In the genomic region with DNA sequence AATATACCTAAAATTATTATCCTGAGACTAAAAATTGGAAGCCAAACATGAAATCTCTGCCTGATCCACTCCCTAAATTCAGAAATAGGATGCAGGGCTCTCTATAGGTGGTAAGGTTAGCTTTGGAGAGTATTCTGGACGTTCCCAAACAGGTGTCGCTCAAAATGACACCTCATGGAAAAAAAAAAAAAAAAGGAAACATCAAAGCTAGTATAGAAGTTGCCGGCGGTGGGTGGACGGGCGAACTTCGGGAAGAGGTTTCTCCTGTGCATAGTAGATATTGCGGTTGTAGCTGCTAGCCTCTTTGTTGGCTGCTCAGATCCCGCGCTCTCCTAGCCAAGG, we compare ENCODE assay signal across 8 mouse cellular contexts. TPM values are rescaled to one million over a fixed set of nuclear protein-coding genes. Genes with fewer than 3 reads are reported as not detected.
A peak's percentile ranks its signal among the peaks of the same experiment; 100 is the strongest.
DNase-seq lines count a peak whose midpoint lies in the region; ATAC-seq and TF ChIP-seq lines count a peak whose summit lies in the region.

No protein-coding gene starts in this region.

- no peak for DNase-seq in heart, postnatal 14 days
- no peak for DNase-seq in ES-E14 (ENCODE audit: low read depth, low spot score)
- DNase-seq in forebrain, postnatal 0 days, result no peak
- DNase-seq in right cerebral cortex, postnatal 25 days, result no peak
- DNase-seq in frontal cortex, postnatal 36 days (ENCODE audit: low spot score in 2 of 2), result no peak
- no peak for DNase-seq in adrenal gland, adult 2 months

- H3K79me2 ChIP-seq in macrophage (ENCODE audit: inconsistent target), result no peaks in the 10 kb centered on the region

- H3K4me2 ChIP-seq in heart, embryonic 14.5 days (ENCODE audit: low read length), result peak overlapping the region; percentile 74
- peak overlapping the region; percentile 58 for H3K4me2 ChIP-seq in forebrain, postnatal 0 days (ENCODE audit: low read depth)

- H3K9me3 ChIP-seq in heart, embryonic 14.5 days (ENCODE audit: control insufficient read depth, low read length), result no peaks in the 10 kb centered on the region
- H3K9me3 ChIP-seq in ES-E14 (ENCODE audit: control insufficient read depth, insufficient read depth, low read depth, low read length), result no peaks in the 10 kb centered on the region
- no peaks in the 10 kb centered on the region for H3K9me3 ChIP-seq in forebrain, postnatal 0 days (ENCODE audit: low read length)

- no peaks in the 10 kb centered on the region for H3K36me3 ChIP-seq in heart, embryonic 14.5 days (ENCODE audit: control insufficient read depth, insufficient read depth, low read length)
- H3K36me3 ChIP-seq in ES-E14 (ENCODE audit: control insufficient read depth, insufficient read depth, low read length, poor library complexity, severe bottlenecking) (no peaks in the 10 kb centered on the region), macrophage (ENCODE audit: inconsistent target) (no peaks in the 10 kb centered on the region)
- no peaks in the 10 kb centered on the region for H3K36me3 ChIP-seq in forebrain, postnatal 0 days (ENCODE audit: insufficient read depth)

- intact Hi-C loops in heart, postnatal 14 days (cut with DNase I), result loop anchor here (1.0 to 10.0 kb wide), 4 partner anchors 163 to 863 kb away; partner anchors contain the start of gene Tsc22d1

- H3K4me3 ChIP-seq in heart, embryonic 14.5 days (ENCODE audit: control insufficient read depth in 1 of 2, insufficient read depth in 1 of 2, low read depth in 1 of 2, low read length in 2 of 2), result peak overlapping the region; percentile 80 to 87
- H3K4me3 ChIP-seq in ES-E14 (ENCODE audit: insufficient read depth in 1 of 2, low read depth in 1 of 2, low read length in 2 of 2, poor library complexity in 1 of 2, severe bottlenecking in 1 of 2) (peak overlapping the region; percentile 72 to 87), macrophage (ENCODE audit: inconsistent target) (peak overlapping the region; percentile 74)
- peak overlapping the region; percentile 90 for H3K4me3 ChIP-seq in forebrain, postnatal 0 days (ENCODE audit: low read depth, low read length)

- H3K4me1 ChIP-seq in heart, embryonic 14.5 days (ENCODE audit: control insufficient read depth in 2 of 2, insufficient read depth in 2 of 2, low read length in 2 of 2), result peaks cover 10 to 25% of the 10 kb centered on the region in 2 experiments; a peak in 3 of 4 replicates
- peaks cover 0 to 5% of the 10 kb centered on the region in 2 experiments; a peak in 1 of 4 replicates for H3K4me1 ChIP-seq in ES-E14 (ENCODE audit: control insufficient read depth in 2 of 2, insufficient read depth in 2 of 2, low read length in 2 of 2, poor library complexity in 1 of 2)
- no peaks in the 10 kb centered on the region; the same call in 1 of the 2 replicates for H3K4me1 ChIP-seq in forebrain, postnatal 0 days (ENCODE audit: insufficient read depth)

- 1% methylated on average over 10 of the region's 10 CpGs for WGBS in heart, embryonic 14.5 days
- under 1% methylated on average over 10 of the region's 10 CpGs for WGBS in forebrain, postnatal 0 days
- WGBS in macrophage (ENCODE audit: missing documents), result 3% methylated on average over 10 of the region's 10 CpGs

- H3K27me3 ChIP-seq in heart, embryonic 14.5 days (ENCODE audit: control insufficient read depth, insufficient read depth, low read length), result no peaks in the 10 kb centered on the region
- H3K27me3 ChIP-seq in forebrain, postnatal 0 days (ENCODE audit: insufficient read depth, low read length), result no peaks in the 10 kb centered on the region

- no peak for ATAC-seq in heart, embryonic 14.5 days (ENCODE audit: insufficient number of reproducible peaks, insufficient read depth, low FRiP score, low read depth)
- ATAC-seq in forebrain, postnatal 0 days, result no peak

- H3K27ac ChIP-seq in heart, embryonic 14.5 days (replicated peaks in 1 of 2; ENCODE audit: control insufficient read depth in 1 of 2, insufficient read depth in 1 of 2, low read depth in 2 of 2, low read length in 2 of 2), result peak overlapping the region; percentile 98 to 99
- peak overlapping the region; percentile 92 for H3K27ac ChIP-seq in ES-E14 (ENCODE audit: insufficient read depth, low read depth, low read length, poor library complexity, severe bottlenecking)
- H3K27ac ChIP-seq in forebrain, postnatal 0 days (ENCODE audit: low read depth, low read length), result peak overlapping the region; percentile 98
- no peak overlapping the region for H3K27ac ChIP-seq in macrophage

- in situ Hi-C loops in ES-E14 (cut with MboI; ENCODE audit: low sequenced_read_pairs in 2 of 2, unreplicated experiment in 2 of 2), result loop anchor here (10.0 to 25.0 kb wide), 2 partner anchors 311 to 313 kb away; no protein-coding TSS in a partner anchor

- no peak for TF ChIP-seq CTCF in forebrain, postnatal 0 days (IDR thresholded peaks at IDR 0.05; ENCODE audit: low read depth)

- H3K9ac ChIP-seq in heart, embryonic 14.5 days (ENCODE audit: low read length), result peak overlapping the region; percentile 93
- H3K9ac ChIP-seq in ES-E14 (ENCODE audit: insufficient read depth, low read depth, low read length, poor library complexity, severe bottlenecking), result peak overlapping the region; percentile 93
- peak overlapping the region; percentile 88 for H3K9ac ChIP-seq in forebrain, postnatal 0 days

TF ChIP-seq in ES-E14, 5 proteins besides CTCF, POLR2A, EP300 and RAD21:
- TF ChIP-seq MAFK (IDR thresholded peaks at IDR 0.05; ENCODE audit: insufficient read depth, low read depth, low read length), result no peak
- no peak for TF ChIP-seq CHD2 (IDR thresholded peaks at IDR 0.05; ENCODE audit: low read depth, low read length)
- no peak for TF ChIP-seq HCFC1 (IDR thresholded peaks at IDR 0.05; ENCODE audit: borderline replicate concordance, insufficient read depth, low read length)
- no peak for TF ChIP-seq ZC3H11A (IDR thresholded peaks at IDR 0.05; ENCODE audit: borderline replicate concordance, low read depth, low read length)
- TF ChIP-seq ZNF384 (IDR thresholded peaks at IDR 0.05; ENCODE audit: low read depth, low read length), result peak; percentile 96

RNA-seq across cellular contexts. Expression of gene Nufip1, which starts 41.1 kb away (rescaled TPM):
- 7.4 and 8.1 TPM in 2 replicates for polyA plus RNA-seq in heart, embryonic 14.5 days (2014; fragmentation: Nextera tagmentation; extraction: Ambion mirVana)
- 1 to 10 TPM; 3.1 to 3.6 TPM for total RNA-seq in heart, postnatal 14 days (2021)
- 13.8 and 20.6 TPM in 2 replicates for total RNA-seq in ES-E14 (2012; rRNA removed)
- total RNA-seq in forebrain, postnatal 0 days (2014; rRNA removed), result 11.8 and 13.8 TPM in 2 replicates
- polyA plus RNA-seq in forebrain, postnatal 0 days (2015; fragmentation: Nextera tagmentation; extraction: Ambion mirVana), result 14.4 and 15.2 TPM in 2 replicates
- 10 to 100 TPM in 14 of 26 experiments, 1 to 10 TPM in 12; 5.1 to 16.7 (median 10.5) TPM for total RNA-seq in macrophage (2018; cell fraction: chromatin; rRNA removed)
- 1 to 10 TPM; 4.8 to 9.1 (median 7.1) TPM for total RNA-seq in macrophage (2018; cell fraction: cytosol; rRNA removed)
- total RNA-seq in macrophage (2018; cell fraction: nucleus; rRNA removed), result 10 to 100 TPM in 8 of 26 experiments, 1 to 10 TPM in 18; 5.0 to 17.9 (median 7.0) TPM
- 6.6 to 10.7 TPM (median 10.0 TPM) in 3 replicates for polyA plus RNA-seq in macrophage (2018)
- 1 to 10 TPM; 6.9 to 8.2 TPM for total RNA-seq in adrenal gland, adult 2 months (2021)
- polyA plus RNA-seq in adrenal gland, adult 2 months (2012; rRNA removed), result 6.8 and 7.7 TPM in 2 replicates

RNA-seq across cellular contexts. Expression of gene Gpalpp1, which starts 41.2 kb away (rescaled TPM):
- 11.0 and 12.3 TPM in 2 replicates for polyA plus RNA-seq in heart, embryonic 14.5 days (2014; fragmentation: Nextera tagmentation; extraction: Ambion mirVana)
- total RNA-seq in heart, postnatal 14 days (2021), result 10 to 100 TPM; 11.7 to 12.2 TPM
- total RNA-seq in ES-E14 (2012; rRNA removed), result 7.9 and 11.4 TPM in 2 replicates
- total RNA-seq in forebrain, postnatal 0 days (2014; rRNA removed), result 24.6 and 25.0 TPM in 2 replicates
- 6.8 and 9.3 TPM in 2 replicates for polyA plus RNA-seq in forebrain, postnatal 0 days (2015; fragmentation: Nextera tagmentation; extraction: Ambion mirVana)
- total RNA-seq in macrophage (2018; cell fraction: chromatin; rRNA removed), result 10 to 100 TPM; 10.8 to 36.1 (median 19.3) TPM
- 10 to 100 TPM; 20.0 to 32.9 (median 24.9) TPM for total RNA-seq in macrophage (2018; cell fraction: cytosol; rRNA removed)
- total RNA-seq in macrophage (2018; cell fraction: nucleus; rRNA removed), result 10 to 100 TPM; 13.7 to 42.3 (median 21.5) TPM
- polyA plus RNA-seq in macrophage (2018), result 20.1 to 30.2 TPM (median 26.0 TPM) in 3 replicates
- 10 to 100 TPM; 18.9 to 19.6 TPM for total RNA-seq in adrenal gland, adult 2 months (2021)
- 1.4 and 1.6 TPM in 2 replicates for polyA plus RNA-seq in adrenal gland, adult 2 months (2012; rRNA removed)
